Mouse (Mus musculus) liver, postnatal 0 days (tissue): Measurements from ENCODE around the gene Col9a3.

Experiments used
- CTCF ChIP-seq: sonication (generic); IDR thresholded peaks from 2 replicates; pipeline ENCODE4 v1.5.1; 2016; ENCODE audit warnings: antibody characterized with exemption, low read depth
- EP300 ChIP-seq: IDR thresholded peaks from 2 replicates; pipeline ENCODE4 v1.6.1; 2016; ENCODE audit warnings: antibody characterized with exemption, low read depth, mild to moderate bottlenecking

- TF ChIP-seq CTCF, result no peak
- no peak for TF ChIP-seq EP300
These were observed 49.3 kb downstream of the Col9a3 start for GRCm38 (mm10) chr2:180646841-180647240.
